Mouse (Mus musculus) liver, embryonic 11.5 days (tissue): ENCODE measurements around the gene Arhgap27. TPM values are rescaled to one million over a fixed set of nuclear protein-coding genes. Genes with fewer than 3 reads are reported as not detected.
A peak's percentile ranks its signal among the peaks of the same experiment; 100 is the strongest.

Experiments
- ATAC-seq: fragments of 200-750 bp; cut with Nextera tagmentation; replicated peaks from 2 replicates; pipeline ENCODE4 v1.8.0; 2017; ENCODE audit warnings: moderate number of reproducible peaks, mild to moderate bottlenecking, moderate TSS enrichment, moderate library complexity; ENCODE audit not compliant: low FRiP score
- DNase-seq: peaks from one replicate; pipeline ENCODE4 v3.0.0-alpha.2; 2017; ENCODE audit warnings: low spot score
- H3K27ac ChIP-seq: fragments of 300-500 bp; sonication (generic); 2 replicates; pipeline ENCODE4 v1.5.1; 2014; ENCODE audit warnings: mild to moderate bottlenecking, low read depth, low read length, control low read depth
- H3K27me3 ChIP-seq: fragments of 300-500 bp; sonication (generic); replicated peaks from 2 replicates; pipeline ENCODE4 v1.6.1; 2014; ENCODE audit warnings: low read length, mixed read lengths; ENCODE audit not compliant: control insufficient read depth, insufficient read depth
- H3K36me3 ChIP-seq: fragments of 300-500 bp; sonication (generic); 2 replicates; pipeline ENCODE4 v1.6.1; 2014; ENCODE audit warnings: mild to moderate bottlenecking, low read length, moderate library complexity, mixed read lengths; ENCODE audit not compliant: control insufficient read depth, insufficient read depth
- H3K4me1 ChIP-seq: fragments of 300-500 bp; sonication (generic); replicated peaks from 2 replicates; pipeline ENCODE4 v1.6.1; 2014; ENCODE audit warnings: low read length, mixed read lengths; ENCODE audit not compliant: control insufficient read depth, insufficient read depth
- H3K4me2 ChIP-seq: fragments of 300-500 bp; sonication (generic); 2 replicates; pipeline ENCODE4 v1.6.1; 2014; ENCODE audit warnings: mild to moderate bottlenecking, control low read depth, moderate library complexity
- H3K4me3 ChIP-seq: fragments of 300-500 bp; sonication (generic); 2 replicates; pipeline ENCODE4 v1.5.1; 2014; ENCODE audit warnings: low read depth, low read length, control low read depth
- H3K9ac ChIP-seq: fragments of 300-500 bp; sonication (generic); 2 replicates; pipeline ENCODE4 v1.6.1; 2014; ENCODE audit warnings: low read depth, low read length, control low read depth
- H3K9me3 ChIP-seq: fragments of 300-500 bp; sonication (generic); 2 replicates; pipeline ENCODE4 v1.6.1; 2016; ENCODE audit warnings: low read length, inconsistent platforms, mixed read lengths; ENCODE audit not compliant: control insufficient read depth
- WGBS: fragments of 180-500 bp; shearing (Covaris S2); extraction: QIAGEN DNeasy Blood & Tissue Kit; methylation state at CpG from one replicate; pipeline ENCODE4 v1.1.7; 2014; 5-methylcytosine and 5-hydroxymethylcytosine counted together
- polyA plus RNA-seq: library from polyadenylated mRNA; unstranded; fragments of >200 nt; fragmentation: Nextera tagmentation; extraction: Ambion mirVana; gene quantifications from 2 replicates; pipeline ENCODE4 v1.2.1, GENCODE M21; 2014

Arhgap27 gene
- polyA plus RNA-seq, 1 experiment from 2014 or later, result 5.1 TPM

DNA sequence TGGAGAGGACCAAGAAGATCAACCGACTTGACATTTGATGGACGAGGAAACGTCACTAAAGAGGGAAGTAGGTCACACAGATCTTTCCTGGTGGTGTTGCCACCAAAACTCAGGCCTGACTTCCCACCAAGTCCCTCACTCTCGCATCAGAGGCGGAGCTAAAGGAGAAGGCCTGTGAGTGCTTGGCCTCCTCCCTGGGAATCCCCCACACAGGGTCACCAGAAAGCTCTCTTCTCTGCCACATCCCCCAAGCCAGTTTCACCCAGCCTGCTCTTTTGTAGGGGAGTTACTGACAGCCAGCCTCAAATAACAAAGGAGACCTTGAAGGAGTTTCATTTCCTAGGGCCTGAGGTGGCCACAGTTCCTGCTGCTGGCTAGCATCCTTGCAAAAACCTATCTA, 48.1 kb downstream of the Arhgap27 start:
- H3K36me3 ChIP-seq, result no peaks in the 10 kb centered on the region
- H3K4me3 ChIP-seq, result no peak overlapping the region
- DNase-seq (no peak), ATAC-seq (no peak)
- no peaks in the 10 kb centered on the region for H3K4me1 ChIP-seq
- H3K27ac ChIP-seq, result no peak overlapping the region
- WGBS, result 52% methylated on average over 5 of the region's 5 CpGs
- H3K27me3 ChIP-seq, result peaks cover 8% of the 10 kb centered on the region; the same call in 1 of the 2 replicates
- no peak overlapping the region for H3K4me2 ChIP-seq
- no peaks in the 10 kb centered on the region for H3K9me3 ChIP-seq
- no peak overlapping the region for H3K9ac ChIP-seq

GRCm38 (mm10) chr11:103314736-103315374, 48.6 kb downstream of the Arhgap27 start:
- no peak overlapping the region for H3K27ac ChIP-seq
- peaks cover 8% of the 10 kb centered on the region; the same call in 1 of the 2 replicates for H3K27me3 ChIP-seq
- H3K9me3 ChIP-seq, result no peaks in the 10 kb centered on the region

GRCm38 (mm10) chr11:103313542-103313941, 50.0 kb downstream of the Arhgap27 start:
- peaks cover 8% of the 10 kb centered on the region; the same call in 1 of the 2 replicates for H3K27me3 ChIP-seq
- 75% methylated on average over 6 of the region's 6 CpGs for WGBS
- no peak overlapping the region for H3K27ac ChIP-seq
- no peaks in the 10 kb centered on the region for H3K9me3 ChIP-seq
- no peak for DNase-seq
- H3K4me2 ChIP-seq, result no peak overlapping the region
- no peaks in the 10 kb centered on the region for H3K4me1 ChIP-seq
- H3K9ac ChIP-seq, result no peak overlapping the region
- no peaks in the 10 kb centered on the region for H3K36me3 ChIP-seq
- H3K4me3 ChIP-seq, result no peak overlapping the region
- ATAC-seq, result no peak

More at GRCm38 (mm10) chr11:103314736-103315374, 48.6 kb downstream of the Arhgap27 start:
- no peaks in the 10 kb centered on the region for H3K4me1 ChIP-seq
- no peak for DNase-seq
- ATAC-seq, result no peak
- no peak overlapping the region for H3K4me3 ChIP-seq
- H3K36me3 ChIP-seq, result no peaks in the 10 kb centered on the region
- 65% methylated on average over 10 of the region's 10 CpGs for WGBS
- no peak overlapping the region for H3K9ac ChIP-seq
- H3K4me2 ChIP-seq, result no peak overlapping the region

DNA sequence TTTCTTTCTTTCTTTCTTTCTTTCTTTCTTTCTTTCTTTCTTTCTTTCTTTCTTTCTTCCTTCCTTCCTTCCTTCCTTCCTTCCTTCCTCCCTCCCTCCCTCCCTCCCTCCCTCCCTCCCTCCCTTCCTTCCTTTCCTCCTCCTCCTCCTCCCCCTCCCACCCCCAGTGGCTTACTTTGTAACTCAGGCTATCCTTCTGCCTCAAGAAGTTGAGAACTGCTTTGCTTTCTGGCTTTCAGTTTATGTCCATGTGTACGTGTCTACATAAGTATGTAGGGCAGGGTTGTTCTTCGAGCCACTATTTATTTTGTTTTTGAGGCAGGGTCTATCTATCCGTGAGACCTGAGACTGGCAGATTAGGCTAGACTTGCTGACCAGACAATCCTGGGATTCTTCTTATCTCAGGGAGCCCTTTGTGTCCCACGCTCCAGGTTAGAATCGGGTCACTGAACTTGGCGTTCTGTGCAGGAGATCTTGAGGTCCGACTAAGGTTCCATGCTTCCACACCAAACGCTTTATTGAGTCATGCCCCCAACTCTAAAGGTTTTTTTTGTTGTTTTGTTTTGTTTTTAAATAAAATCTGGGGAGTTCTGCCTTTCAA, 50.7 kb downstream of the Arhgap27 start:
- Histone ChIP-seq H3K27ac (no peak overlapping the region), H3K4me3 (no peak overlapping the region), H3K36me3 (no peaks in the 10 kb centered on the region), H3K4me1 (no peaks in the 10 kb centered on the region), H3K27me3 (peaks cover 8% of the 10 kb centered on the region; the same call in 1 of the 2 replicates), H3K9me3 (no peaks in the 10 kb centered on the region), H3K4me2 (no peak overlapping the region), H3K9ac (no peak overlapping the region)
- ATAC-seq, result no peak
- 57% methylated on average over 8 of the region's 8 CpGs for WGBS
- DNase-seq, result no peak

GRCm38 (mm10) chr11:103311960-103312611, 51.4 kb downstream of the Arhgap27 start:
- Histone ChIP-seq H3K4me1 (no peaks in the 10 kb centered on the region), H3K36me3 (no peaks in the 10 kb centered on the region), H3K9me3 (no peaks in the 10 kb centered on the region), H3K9ac (no peak overlapping the region), H3K27ac (peak overlapping the region; percentile 38; the same call in 1 of the 2 replicates), H3K27me3 (peaks cover 8% of the 10 kb centered on the region; the same call in 1 of the 2 replicates), H3K4me3 (0 out of 2 replicates have a peak overlapping the region, but pooled peaks have one; percentile 2), H3K4me2 (peak overlapping the region; percentile 49)
- 6% methylated on average over 30 of the region's 30 CpGs for WGBS
- ATAC-seq, result no peak
- no peak for DNase-seq

DNA sequence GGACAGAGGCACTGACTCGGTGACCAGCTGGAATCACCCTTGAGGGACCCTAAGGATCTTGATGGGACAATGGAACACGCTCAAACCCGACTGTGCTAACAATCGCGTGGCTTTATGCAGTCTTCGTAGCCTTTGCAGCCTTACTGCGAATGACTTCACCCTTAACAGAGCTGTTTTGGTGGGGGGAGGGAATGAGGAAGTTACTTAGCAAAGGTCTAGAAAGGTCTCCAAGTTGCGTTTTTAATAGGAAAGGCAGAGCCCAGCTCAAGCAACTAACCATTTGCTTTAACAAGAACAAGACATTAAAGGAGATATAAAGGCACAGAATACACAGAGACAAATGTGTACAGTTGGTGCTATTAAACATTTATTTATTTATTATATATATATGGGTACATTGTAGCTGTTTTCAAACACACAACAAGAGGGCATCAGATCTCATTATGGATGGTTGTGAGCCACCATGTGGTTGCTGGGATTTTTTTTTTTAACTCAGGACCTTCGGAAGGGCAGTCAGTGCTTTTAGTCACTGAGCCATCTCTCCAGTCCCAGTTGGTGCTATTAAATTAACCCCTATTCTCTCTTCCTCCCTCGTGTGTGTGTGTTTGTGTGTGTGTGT, 53.4 kb downstream of the Arhgap27 start:
- DNase-seq (no peak), ATAC-seq (no peak)
- Histone ChIP-seq H3K27me3 (peaks cover 8% of the 10 kb centered on the region; the same call in 1 of the 2 replicates), H3K9ac (no peak overlapping the region), H3K4me1 (no peaks in the 10 kb centered on the region; the same call in 1 of the 2 replicates), H3K36me3 (no peaks in the 10 kb centered on the region), H3K9me3 (no peaks in the 10 kb centered on the region), H3K4me3 (no peak overlapping the region), H3K4me2 (no peak overlapping the region), H3K27ac (no peak overlapping the region)
- 53% methylated on average over 10 of the region's 10 CpGs for WGBS

- ATAC-seq (no peak), DNase-seq (no peak)
- 63% methylated on average over 8 of the region's 8 CpGs for WGBS
- Histone ChIP-seq H3K27ac (no peak overlapping the region), H3K9ac (no peak overlapping the region), H3K9me3 (no peaks in the 10 kb centered on the region), H3K27me3 (peaks cover 8% of the 10 kb centered on the region; the same call in 1 of the 2 replicates), H3K36me3 (no peaks in the 10 kb centered on the region), H3K4me1 (no peaks in the 10 kb centered on the region; the same call in 1 of the 2 replicates), H3K4me2 (no peak overlapping the region), H3K4me3 (no peak overlapping the region)
Observed at GRCm38 (mm10) chr11:103307910-103308309, 55.6 kb downstream of the Arhgap27 start.

DNA sequence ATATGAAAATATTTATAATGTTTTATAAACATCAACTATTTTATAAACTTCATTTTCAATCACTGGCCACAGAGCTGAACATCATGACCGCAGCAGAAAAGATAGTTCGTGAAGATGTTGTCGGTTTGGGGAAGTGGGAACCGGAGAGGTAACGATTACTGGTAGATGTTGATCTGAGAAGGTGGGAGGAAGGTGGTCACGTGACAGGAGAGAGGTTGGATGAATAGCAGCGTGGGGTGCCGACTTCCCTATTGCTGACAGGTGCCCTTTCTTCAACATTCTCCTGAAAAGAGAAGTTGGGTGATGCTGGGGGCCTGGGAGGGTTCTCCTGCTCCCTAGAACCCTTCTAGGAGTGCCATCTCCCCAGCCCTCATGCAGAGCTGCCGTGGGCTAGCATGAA, 59.0 kb downstream of the Arhgap27 start:
- H3K9me3 ChIP-seq, result no peaks in the 10 kb centered on the region
- DNase-seq (no peak), ATAC-seq (no peak)
- no peak overlapping the region for H3K27ac ChIP-seq
- 62% methylated on average over 9 of the region's 9 CpGs for WGBS
- H3K4me2 ChIP-seq, result no peak overlapping the region
- no peak overlapping the region for H3K4me3 ChIP-seq
- H3K36me3 ChIP-seq, result no peaks in the 10 kb centered on the region
- no peak overlapping the region for H3K9ac ChIP-seq
- no peaks in the 10 kb centered on the region for H3K27me3 ChIP-seq
- H3K4me1 ChIP-seq, result no peaks in the 10 kb centered on the region; the same call in 1 of the 2 replicates
